Mouse (Mus musculus): ENCODE data around the gene Abcf1.
"Not testable (repeated sequence)": the region's sequence is repeated elsewhere in the genome, so short reads cannot be mapped to it uniquely, and the experiment has no call there.

The Abcf1 gene

DNA sequence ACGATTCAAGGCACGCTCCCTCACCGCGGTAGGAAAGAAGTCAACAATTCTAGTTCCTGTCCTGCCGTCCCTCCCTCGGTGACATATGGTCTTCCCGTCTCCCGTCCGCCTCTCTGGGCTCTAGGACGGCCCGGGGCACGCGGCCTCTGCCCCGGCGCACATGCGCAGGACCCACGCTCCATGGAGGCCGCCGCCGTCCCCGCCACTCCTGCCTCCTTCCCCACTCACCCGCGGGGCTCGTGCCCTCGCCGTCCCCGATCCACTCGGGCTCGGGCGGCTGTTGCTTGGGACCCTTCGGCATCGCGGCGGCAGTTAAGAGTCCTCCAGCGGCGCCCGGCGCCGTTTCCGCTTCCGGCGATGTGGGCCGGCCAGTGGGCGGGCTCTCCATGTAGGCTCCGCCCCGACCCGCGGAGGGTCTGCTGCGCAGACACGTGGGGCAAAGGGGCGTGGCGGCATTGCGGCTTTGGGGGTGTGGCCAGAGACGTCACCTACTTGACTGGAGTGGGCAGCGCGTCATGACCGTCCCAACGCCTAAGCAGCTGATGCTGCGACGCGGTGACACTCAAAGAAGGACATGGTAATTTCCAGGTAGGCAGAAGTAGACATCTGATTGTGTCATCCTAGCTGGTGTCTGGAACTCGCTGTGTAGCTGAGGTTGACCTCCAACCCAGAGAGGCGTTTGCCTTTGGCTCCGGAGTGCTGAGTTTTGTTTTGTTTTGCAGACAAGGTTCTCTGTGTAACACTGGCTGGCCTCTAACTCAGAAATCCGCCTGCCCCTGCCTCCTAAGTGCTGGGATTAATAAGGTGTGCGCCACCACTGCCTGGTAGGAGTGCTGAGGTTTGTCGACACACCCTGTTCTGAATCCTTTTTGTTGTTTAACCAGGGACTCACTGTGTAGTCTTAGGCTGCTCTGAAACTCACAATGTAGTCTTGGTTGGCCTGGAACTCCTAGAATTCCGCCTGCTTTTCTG, at the start of gene Abcf1:
TSS of gene Abcf1 (minus strand) at position 344 of the 972 bp plus-strand sequence.
- DNase-seq (ENCODE audit: low spot score in 2 of 2) = peak; percentile 96 to 99

DNA sequence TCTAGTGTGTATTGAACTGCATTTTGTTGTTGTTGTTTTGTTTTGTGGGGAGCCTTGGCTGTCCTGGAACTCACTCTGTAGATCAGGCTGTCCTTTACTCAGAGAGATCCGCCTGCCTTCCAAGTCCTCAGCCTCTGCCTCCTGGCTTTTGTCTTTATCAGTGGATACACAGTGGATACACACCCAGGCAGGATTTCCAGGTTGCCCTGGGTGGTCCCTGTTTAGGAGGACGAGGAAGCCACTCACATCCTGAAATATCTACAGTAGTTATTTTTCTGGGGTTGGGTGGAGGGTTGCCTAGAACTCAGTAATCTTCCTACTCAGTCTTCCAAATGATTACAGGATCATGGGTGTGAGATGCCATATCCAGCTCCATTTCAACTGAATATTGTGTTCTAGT, 49.4 kb upstream of the Abcf1 start:
- DNase-seq (ENCODE audit: low spot score in 2 of 2) = no peak

DNA sequence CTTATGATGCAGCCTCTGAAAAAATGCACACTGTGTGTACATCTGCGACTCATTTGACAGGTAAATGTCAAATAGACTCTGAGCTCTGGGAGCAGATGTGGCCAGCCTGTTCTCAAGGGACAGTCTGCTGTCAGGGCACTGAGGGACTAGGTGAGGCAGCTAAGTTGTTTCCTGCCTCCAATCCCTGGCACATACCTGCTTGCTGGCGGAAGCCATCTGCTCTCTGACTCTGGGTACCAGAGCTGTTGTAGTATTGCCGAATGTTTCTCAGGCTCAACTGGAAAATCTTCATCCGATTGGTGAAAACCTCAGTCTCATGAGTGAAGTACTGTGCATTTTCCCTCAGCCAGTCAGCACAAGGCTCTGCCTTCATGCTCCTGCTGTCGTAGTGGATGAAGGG, 47.5 kb upstream of the Abcf1 start:
- DNase-seq (ENCODE audit: low spot score in 2 of 2) = no peak

DNA sequence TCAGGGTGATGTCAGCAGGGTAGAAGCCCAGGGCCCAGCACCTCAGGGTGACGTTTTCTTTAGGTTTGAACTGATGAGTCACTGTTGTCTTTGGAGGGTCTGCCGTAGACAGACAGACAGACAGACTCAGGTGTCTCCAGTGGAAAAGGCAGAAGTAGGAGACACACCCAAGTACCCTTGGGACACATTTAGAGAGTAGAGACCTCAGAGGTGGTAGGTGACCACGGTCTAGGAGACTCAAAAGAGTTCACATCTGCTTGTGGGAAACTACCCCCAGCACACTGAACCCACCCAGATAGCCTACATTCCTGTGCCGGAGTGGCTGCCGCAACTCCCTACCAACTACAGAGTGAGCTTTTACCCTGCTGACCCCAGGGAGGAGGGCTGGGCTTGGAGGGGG, 45.4 kb upstream of the Abcf1 start:
- no peak for DNase-seq (ENCODE audit: low spot score in 2 of 2)

DNA sequence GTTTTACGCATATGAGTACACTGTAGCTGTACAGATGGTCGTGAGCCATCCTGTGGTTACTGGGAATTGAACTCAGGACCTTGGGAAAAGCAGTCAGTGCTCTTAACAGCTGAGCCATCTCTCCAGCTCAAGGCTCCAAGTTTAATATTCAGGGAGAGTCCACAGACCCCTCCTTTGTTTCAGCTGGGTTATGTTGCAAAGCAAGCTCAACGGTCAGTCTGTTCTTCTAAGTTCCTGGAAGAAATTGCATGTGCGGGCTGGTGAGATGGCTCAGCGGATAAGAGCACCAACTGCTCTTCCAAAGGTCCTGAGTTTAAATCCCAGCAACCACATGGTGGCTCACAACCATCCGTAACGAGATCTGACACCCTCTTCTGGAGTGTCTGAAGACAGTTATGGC, 34.8 kb upstream of the Abcf1 start:
- DNase-seq (ENCODE audit: low spot score in 2 of 2) = not testable (repeated sequence)

DNA sequence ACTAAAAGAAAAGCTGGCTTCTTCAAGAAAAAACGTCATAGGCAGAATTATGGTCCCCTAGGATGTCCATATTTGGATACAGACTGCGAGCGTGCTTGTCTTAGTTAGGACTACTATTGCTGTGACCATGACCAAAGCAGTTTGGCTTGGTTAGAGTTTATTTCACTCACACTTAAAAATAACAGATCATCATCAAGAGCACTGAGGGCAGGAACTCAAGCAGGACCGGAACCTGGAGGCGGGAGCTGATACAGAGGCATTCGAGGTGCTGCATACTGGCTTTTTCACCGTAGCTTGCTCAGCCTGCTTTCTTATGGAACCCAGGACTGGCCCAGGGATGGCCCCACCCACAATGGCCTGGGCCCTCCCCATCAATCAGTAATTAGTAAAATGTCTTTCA, 33.8 kb upstream of the Abcf1 start:
- DNase-seq (ENCODE audit: low spot score in 2 of 2) = no peak

DNA sequence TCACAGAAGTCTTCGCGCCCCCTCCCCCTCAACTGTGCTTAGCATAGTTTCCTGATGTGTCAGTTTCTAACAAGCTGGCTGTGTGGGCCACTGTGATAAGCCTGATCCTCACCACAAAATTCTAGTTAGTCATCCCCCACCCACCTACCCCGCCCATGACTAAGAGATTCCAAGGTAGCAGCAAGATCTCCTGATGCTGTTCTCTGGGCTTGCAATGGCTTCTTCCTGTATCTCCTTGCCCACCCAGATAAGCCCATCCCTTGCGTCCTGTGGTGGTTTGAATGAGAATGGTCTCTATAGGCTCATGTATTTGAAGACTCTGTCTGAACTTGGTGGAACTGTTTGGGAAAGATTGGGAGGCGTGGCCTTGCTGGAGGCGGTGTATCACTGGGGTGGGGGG, 32.4 kb upstream of the Abcf1 start:
- no peak for DNase-seq (ENCODE audit: low spot score in 2 of 2)

DNA sequence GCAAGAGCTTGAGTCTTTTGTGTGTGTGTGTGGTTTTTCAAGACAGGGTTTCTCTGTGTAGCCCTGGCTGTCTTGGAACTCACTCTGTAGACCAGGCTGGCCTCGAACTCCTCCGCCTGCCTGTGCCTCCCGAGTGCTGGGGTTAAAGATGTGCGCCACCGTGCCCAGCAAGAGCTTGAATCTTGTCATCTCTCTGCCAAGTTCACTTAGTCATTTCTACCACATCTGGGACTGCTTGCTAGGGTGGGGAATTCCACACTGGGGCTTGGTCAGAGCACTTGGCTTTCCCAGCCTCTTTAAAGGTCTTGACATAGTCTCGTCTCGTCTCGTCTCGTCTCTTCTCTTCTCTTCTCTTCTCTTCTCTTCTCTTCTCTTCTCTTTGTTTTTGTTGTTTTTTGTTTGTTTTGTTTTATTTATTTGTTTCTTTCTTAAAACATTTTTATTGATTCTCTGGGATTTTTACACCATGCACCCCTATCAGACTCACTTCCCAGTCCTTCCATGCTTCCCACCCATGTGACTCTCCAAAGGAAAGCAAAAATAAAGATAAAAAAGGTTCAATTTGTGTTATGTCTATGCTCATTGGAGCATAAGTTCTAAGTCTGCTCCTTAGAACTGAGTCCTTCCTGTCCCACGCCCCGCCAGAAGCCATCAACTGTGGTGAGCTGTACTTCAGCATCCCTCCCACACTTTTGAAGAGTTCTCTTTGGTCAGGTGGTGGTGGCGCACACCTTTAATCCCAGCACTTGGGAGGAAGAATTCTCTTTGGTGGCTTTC, 31.7 kb upstream of the Abcf1 start:
- DNase-seq (ENCODE audit: low spot score in 2 of 2) = no peak

DNA sequence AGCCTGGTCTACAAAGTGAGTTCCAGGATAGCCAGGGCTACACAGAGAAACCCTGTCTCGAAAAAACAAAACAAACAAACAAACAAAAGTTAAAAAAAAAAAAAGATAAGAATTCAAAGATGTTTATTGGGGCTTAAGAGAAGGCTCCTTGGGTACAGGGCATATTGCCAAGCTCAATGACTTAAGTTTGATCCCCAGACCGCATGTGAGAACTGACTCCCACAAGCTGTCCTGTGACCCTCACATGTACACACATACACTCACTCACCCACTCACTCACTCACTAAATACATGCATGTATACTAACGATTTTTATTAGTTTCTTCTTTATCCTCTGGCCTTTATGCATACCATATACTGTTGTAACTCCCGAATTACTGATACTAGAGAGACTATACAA, 30.8 kb upstream of the Abcf1 start:
- DNase-seq (ENCODE audit: low spot score in 2 of 2) = no peak

DNA sequence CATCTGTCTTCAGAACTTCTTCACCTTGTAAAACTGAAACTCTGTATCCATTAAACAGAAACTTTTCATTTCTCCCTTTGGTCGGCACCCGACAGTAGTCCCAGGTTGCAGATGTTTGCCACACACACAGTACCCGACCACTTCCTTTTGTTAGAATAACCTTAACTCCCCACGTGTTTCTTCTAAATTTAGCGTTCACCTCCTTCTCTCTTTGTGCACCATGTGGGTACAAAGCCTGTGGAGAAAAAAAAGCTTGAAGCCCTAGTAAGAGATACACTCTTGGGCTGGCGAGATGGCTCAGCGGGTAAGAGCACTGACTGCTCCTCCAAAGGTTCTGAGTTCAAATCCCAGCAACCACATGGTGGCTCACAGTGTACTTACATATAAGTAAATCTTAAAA, 29.8 kb upstream of the Abcf1 start:
- DNase-seq (ENCODE audit: low spot score in 2 of 2) = no peak

DNA sequence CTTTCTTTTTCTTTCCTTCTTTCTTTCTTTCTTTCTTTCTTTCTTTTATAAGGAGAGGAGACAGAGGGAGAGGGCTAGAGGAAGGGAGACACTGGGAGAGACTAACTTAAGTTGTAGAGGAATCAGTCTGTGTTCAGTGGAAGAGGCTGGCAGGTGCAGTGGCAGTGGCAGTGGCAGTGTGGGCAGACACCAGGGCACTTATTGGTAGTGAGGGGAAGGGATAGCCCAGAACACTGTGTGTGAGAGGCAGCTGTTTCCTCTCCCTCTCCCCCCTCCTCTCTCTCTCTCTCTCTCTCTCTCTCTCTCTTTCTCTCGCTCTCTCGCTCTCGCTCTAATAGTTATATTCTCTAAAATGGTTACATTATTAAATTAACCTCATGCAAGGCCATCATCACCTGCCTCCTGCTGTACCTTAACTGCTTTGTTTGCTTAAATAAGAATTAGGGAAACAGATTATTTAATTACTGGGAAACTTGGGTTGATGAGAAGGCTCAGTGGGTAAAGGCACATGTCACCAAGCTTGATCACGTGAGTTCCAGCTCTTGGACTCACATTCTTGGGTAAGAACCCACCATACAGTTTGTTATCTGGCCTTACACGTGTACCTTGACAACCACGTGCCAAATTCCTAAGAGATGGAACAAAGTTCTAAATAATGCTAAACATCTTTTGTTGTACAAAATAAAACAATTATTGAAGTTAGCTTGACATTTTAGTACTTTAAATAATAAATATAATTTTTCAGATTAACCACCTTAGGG, 29.2 kb upstream of the Abcf1 start:
- no peak for DNase-seq (ENCODE audit: low spot score in 2 of 2)

DNA sequence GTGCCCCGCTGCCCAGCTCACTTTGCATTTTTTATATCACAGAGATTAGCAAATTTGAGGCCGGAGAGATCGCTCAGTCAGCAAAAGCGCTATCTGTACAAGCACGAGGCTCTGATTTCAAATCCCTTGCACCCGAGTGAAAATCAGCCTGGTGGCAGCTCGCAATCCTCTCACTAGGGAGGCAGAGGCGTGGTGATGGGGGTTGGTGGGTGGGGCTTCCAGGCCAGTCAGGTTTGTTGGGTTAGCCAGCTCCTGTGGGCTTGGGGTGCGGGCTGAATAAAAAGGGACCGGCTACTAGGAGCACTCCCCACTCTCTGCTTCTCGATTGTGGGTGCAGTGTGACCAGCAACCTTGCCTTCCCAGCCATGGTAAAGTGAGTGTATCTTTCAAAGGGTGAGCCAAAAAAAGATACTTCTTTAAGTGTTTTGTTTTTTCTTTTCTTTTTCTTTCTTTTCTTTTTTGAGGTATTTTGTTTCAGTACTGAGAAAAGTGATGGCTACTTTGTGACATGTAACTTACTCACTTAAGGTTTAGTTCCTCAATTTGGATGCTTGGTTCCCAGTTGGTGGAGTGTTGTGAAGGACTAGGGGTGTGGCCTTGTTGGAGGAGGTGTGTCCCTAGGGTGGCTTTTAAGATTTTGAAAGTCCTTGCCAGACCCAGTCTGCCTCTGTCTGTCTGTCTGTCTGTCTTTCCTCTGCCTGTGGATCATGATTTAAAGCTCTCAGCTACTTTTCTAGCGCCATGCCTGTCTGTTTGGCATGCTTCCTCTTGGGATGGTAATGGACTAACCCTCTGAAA, 28.4 kb upstream of the Abcf1 start:
- no peak for DNase-seq (ENCODE audit: low spot score in 2 of 2)

DNA sequence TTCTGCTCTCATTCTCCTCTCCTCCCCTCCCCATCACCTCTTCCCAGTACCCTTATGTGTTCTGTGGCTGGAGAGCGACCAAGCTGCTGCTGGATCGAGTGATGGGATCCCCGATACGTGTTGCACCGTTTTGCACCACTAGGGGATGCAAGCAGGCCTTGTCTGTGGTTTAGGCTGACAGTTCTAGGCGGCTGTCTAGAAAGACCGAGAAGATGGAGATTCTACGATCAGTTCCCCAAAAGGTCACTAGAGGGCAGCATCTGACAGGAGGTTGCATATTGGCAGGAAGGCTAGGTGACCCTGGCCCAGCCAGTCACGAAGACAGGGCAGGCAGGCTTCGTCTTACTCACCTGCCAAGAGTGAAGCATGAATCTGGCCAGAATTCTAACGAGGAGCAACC, 27.4 kb upstream of the Abcf1 start:
- peak; percentile 91 to 98 for DNase-seq (ENCODE audit: low spot score in 2 of 2)

DNA sequence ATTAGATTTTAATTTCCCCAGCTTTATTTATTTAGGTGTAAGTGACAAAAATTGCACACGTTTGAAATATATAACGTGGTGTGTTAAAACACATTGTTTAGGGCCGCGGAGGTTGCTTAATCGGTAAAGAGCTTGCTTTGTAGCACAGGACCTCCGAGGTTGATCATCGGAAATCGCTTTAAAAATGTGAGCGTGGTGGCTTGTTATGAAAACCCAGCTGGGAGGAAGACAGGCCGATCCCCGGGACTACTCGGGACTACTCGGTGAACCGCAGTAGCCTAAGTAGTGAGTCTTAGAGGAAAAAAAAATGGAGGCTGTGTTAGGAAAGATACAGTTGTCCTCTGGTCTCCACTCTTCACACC, 25.3 kb upstream of the Abcf1 start:
- no peak for DNase-seq (ENCODE audit: low spot score in 2 of 2)

DNA sequence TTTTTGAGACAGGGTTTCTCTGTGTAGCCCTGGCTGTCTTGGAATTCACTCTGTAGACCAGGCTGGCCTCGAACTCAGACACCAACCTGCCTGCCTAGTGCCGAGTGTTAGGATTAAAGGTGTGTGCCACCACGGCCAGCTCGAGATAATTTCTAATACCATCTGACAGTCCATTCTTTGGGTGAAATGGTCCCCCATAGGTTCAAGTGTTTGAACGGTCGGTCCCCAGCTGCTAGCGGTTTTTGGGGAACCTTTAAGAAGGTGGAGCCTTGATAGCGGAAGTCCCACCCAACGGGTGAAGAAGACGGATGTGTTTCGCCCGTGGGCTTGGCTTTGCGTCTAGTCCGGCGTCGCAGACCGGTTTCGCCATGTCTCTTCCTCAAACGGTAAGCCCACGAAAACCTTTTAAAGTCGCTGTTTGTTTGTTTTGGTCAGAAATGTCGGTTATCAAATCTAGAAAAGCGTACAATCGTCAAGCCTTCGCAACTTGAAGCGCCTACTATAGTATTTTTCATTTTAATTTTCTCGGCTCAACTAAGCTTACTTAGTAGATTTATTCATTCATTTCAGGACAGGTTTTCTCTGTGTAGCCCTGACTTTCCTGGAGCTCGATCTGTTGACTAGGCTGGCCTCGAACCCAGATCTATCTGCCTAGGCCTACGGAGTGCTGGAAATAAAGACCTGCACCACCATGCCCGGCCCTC, 24.8 kb upstream of the Abcf1 start:
- DNase-seq (ENCODE audit: low spot score in 2 of 2) = peak in 1 of 2 experiments; percentile 59

DNA sequence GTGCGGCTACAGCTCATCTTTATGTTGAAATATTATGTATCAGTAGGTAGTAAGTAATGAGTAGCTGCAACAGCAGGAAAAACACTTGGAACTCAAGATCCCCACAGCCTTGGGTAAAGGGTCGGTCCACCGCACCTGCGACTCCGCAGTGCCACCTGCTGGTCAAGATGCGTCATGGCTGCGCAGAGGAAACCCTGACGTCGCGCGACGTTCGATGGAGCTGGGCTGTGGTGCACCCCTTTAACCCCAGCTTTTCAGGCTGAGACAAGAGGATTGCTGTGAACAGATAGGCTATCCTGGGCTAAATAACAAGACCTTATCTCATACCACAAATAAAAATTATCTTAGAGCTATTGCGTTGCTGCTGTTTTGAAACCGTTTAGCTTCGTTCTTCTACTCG, 24.1 kb upstream of the Abcf1 start:
- peak; percentile 66 to 76 for DNase-seq (ENCODE audit: low spot score in 2 of 2)

DNA sequence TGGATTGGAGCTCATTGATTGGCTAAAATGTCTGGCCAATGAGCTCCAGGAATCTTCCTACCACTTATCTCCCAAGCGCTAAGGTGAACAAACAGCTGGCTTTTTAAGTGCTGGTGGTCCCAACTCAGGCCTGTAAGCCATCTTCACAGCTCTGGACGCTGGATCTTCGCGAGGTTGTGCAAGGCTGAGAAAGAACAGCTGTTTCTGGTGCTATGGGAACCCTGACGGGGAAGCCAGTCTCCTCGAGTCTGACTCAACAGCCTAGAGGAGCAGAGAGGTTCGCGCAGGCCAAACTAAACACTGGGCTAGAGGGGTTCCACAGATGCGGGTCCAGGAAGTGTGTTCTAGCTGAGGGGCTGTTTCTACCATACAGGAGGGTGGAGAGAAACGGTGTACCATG, 22.2 kb upstream of the Abcf1 start:
- DNase-seq (ENCODE audit: low spot score in 2 of 2) = no peak

DNA sequence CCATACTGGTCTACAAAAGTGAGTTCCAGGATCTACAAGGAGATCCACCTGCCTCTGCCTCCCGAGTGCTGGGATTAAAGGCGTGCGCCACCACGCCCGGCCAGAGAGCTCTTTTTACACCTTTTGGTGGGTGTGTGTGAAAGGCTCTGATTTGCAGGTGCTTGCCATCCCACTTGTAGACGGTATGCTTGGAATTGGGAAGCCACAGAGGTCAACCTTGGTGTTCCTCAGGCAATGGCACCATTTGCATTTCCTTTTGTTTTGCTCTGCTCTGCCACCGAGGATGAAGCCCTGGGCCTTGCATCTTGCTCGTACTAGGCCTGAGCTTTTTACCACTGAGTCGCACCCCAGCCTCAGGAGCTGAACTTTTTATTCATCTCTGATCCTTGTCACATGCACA, 12.2 kb upstream of the Abcf1 start:
- no peak for DNase-seq (ENCODE audit: low spot score in 2 of 2)

DNA sequence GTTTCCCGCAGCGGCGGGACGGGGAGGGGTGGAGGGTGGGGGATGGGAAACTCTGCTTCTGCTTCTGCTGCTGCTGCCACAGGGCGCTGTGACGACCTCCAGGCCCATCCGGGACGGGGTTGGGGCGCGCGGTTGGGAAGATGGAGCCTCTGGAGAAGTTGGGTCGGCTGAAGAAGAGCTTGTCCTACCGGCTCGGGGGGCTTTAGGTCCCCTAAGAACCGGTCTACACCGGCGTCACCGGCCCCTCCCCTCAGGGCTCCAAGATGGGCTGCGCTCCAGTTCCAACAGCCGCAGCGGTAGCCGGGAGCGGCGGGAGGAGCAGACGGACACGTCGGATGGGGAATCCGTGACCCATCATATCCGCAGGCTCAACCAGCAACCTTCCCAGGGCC, 10.8 kb upstream of the Abcf1 start:
- DNase-seq (ENCODE audit: low spot score in 2 of 2) = peak in 1 of 2 experiments; percentile 52

Data from cerebellum, postnatal 4 days (tissue).